Mouse (Mus musculus) lung, postnatal 0 days (tissue): ENCODE measurements around the gene Csf2rb2.
"Not testable (repeated sequence)": the region's sequence is repeated elsewhere in the genome, so short reads cannot be mapped to it uniquely, and the experiment has no call there.

Experiments used
- CTCF ChIP-seq: IDR thresholded peaks from 2 replicates; pipeline ENCODE4 v1.5.1; 2016; ENCODE audit warnings: antibody characterized with exemption, mild to moderate bottlenecking
- EP300 ChIP-seq: IDR thresholded peaks from 2 replicates; pipeline ENCODE4 v1.6.1; 2016; ENCODE audit warnings: antibody characterized with exemption, mild to moderate bottlenecking, control low read depth

DNA sequence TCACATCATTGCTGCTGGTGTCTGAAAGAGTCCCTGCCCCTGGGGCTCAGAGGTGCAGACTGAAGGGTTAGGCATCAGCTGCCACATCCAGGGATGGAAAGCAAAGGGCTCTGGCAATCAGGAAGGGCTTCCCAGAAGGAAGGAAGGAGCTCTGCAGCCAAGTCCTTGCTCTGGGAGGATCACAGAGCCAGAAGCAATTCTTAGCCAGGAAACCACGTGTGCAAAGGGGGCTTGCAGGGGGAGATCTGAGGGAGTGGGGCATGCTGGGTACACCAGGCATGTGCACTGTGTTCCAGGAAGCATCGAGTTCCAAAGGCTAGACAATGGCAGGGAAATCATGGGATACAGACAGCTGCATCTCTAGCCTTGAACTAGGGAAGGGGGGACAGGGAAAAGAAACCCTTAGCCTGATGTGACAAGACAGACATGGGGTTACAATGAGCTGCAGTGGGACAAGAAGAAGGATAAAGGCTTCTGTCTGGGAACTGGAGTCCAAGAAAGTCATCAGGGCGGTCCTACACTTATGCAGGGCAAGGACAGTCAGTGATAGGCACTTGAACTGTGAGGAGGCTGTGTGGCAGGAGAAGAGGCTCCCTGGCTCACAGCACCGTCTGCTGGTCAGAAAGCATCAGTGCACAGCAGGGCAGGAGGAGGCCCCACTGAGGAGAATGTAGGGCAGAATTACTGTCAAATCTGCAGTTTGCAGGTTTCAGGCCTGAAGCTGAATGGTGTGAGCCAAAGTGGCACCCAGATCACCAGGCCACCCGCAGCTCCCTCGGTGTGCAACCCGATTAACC, 34.3 kb upstream of the Csf2rb2 start:
- TF ChIP-seq EP300, result not testable (repeated sequence)
- peak; percentile 97 for TF ChIP-seq CTCF
